Mouse (Mus musculus) spleen, adult 2 months (tissue): ENCODE measurements around the gene Fez1.

Source experiments
- CTCF ChIP-seq: fragments of 200-500 bp; IDR thresholded peaks from 2 replicates; pipeline ENCODE4 v1.5.1; 2011; ENCODE audit warnings: mild to moderate bottlenecking, inconsistent platforms; ENCODE audit not compliant: insufficient read depth, insufficient read length, insufficient replicate concordance; ENCODE audit errors: extremely low read depth
- POLR2A ChIP-seq: fragments of 200-500 bp; IDR thresholded peaks from 2 replicates; pipeline ENCODE4 v1.6.1; 2011; ENCODE audit warnings: low read depth, low read length, inconsistent platforms

GRCm38 (mm10) chr9:36862576-36862975 is 40.9 kb downstream of the Fez1 start:
- TF ChIP-seq CTCF (no peak), POLR2A (no peak)
